Mouse (Mus musculus): ENCODE results near the gene AI597479.

DNA sequence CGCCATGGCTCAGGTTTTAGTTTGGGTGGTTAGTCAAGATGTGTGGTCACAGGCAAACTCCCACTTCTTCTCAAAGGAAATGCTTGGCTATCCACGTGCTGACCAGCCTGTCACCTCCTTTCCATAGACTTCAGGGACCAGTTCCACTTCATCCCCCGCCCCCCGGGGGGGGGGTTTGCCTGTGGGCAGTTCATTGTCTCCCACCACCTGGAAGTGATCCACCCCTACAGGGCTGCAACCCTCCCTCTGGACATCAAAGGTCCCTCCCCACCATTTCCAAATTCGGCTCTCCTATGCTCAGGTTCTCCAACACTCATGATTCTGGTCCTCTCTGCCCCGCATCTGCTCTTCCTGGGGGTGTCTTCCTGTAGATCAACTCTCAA, 64.6 kb downstream of the AI597479 start:
- TF ChIP-seq POLR2A (IDR thresholded peaks at IDR 0.05; ENCODE audit: control insufficient read depth in 1 of 2, insufficient read depth in 1 of 2, low read depth in 1 of 2, low read length in 2 of 2, poor library complexity in 1 of 2) (no peak), TAL1 (IDR thresholded peaks at IDR 0.05; ENCODE audit: low read length) (no peak), NELFE (IDR thresholded peaks at IDR 0.05; ENCODE audit: low read depth, low read length) (no peak), RAD21 (IDR thresholded peaks at IDR 0.05; ENCODE audit: low read depth, low read length) (no peak), MAFK (IDR thresholded peaks at IDR 0.05; ENCODE audit: borderline replicate concordance, low read depth, low read length) (no peak), CTCF (IDR thresholded peaks at IDR 0.05 in 2 of 3, conservative IDR thresholded peaks at IDR 0.05 in 1 of 3; ENCODE audit: control insufficient read depth in 1 of 3, insufficient read depth in 1 of 3, low read depth in 2 of 3, low read length in 3 of 3, poor library complexity in 1 of 3, severe bottlenecking in 1 of 3) (no peak), ZMIZ1 (IDR thresholded peaks at IDR 0.05; ENCODE audit: low read depth, low read length) (no peak), SMC3 (IDR thresholded peaks at IDR 0.05; ENCODE audit: low read depth, low read length) (no peak), UBTF (IDR thresholded peaks at IDR 0.05; ENCODE audit: borderline replicate concordance, insufficient read depth, low read depth, low read length) (no peak), ZKSCAN1 (IDR thresholded peaks at IDR 0.05; ENCODE audit: low read depth, low read length) (no peak), RCOR1 (IDR thresholded peaks at IDR 0.05; ENCODE audit: low read depth, low read length) (no peak), MAZ (IDR thresholded peaks at IDR 0.05; ENCODE audit: low read depth, low read length) (no peak)

Data from MEL (cell line).